Mouse (Mus musculus): ENCODE data around the gene Gm16181. TPM values are rescaled to one million over a fixed set of nuclear protein-coding genes. Genes with fewer than 3 reads are reported as not detected.
A peak's percentile ranks its signal among the peaks of the same experiment; 100 is the strongest.

Gene Gm16181
- polyA plus RNA-seq, 1 experiment from 2014 or later: 0.23 TPM

- peak; percentile 54 for TF ChIP-seq CTCF (IDR thresholded peaks at IDR 0.05; ENCODE audit: low read depth)
- H3K27me3 ChIP-seq (replicated peaks; ENCODE audit: control insufficient read depth, insufficient read depth, low read length): no peaks in the 10 kb centered on the region
- peak overlapping the region; percentile 100 for H3K27ac ChIP-seq (ENCODE audit: low read depth, low read length)
- H3K9ac ChIP-seq (ENCODE audit: low read depth, low read length): peak overlapping the region; percentile 89
- under 1% methylated on average over 54 of the region's 55 CpGs for WGBS
- no peaks in the 10 kb centered on the region for H3K9me3 ChIP-seq (ENCODE audit: control insufficient read depth)
- H3K36me3 ChIP-seq (ENCODE audit: control insufficient read depth, insufficient read depth): peaks cover 44% of the 10 kb centered on the region
- ATAC-seq: peak; percentile 47
- H3K4me2 ChIP-seq (replicated peaks; ENCODE audit: low read depth): peak overlapping the region; percentile 71
- H3K4me1 ChIP-seq (replicated peaks; ENCODE audit: control insufficient read depth, insufficient read depth, low read length): peaks cover 17% of the 10 kb centered on the region
- H3K4me3 ChIP-seq (ENCODE audit: low read depth, low read length): peak overlapping the region; percentile 78
Measured at GRCm38 (mm10) chr17:35242015-35242941, 21.6 kb downstream of the Gm16181 start.

GRCm38 (mm10) chr17:35243086-35243485, 22.5 kb downstream of the Gm16181 start:
- peak; percentile 46 for TF ChIP-seq CTCF (IDR thresholded peaks at IDR 0.05; ENCODE audit: low read depth)
- no peaks in the 10 kb centered on the region for H3K9me3 ChIP-seq (ENCODE audit: control insufficient read depth)

GRCm38 (mm10) chr17:35244999-35245398, 24.4 kb downstream of the Gm16181 start:
- 32% methylated on average over 2 of the region's 2 CpGs for WGBS
- Histone ChIP-seq H3K4me1 (replicated peaks; ENCODE audit: control insufficient read depth, insufficient read depth, low read length) (peaks cover 17% of the 10 kb centered on the region), H3K36me3 (ENCODE audit: control insufficient read depth, insufficient read depth) (peaks cover 61% of the 10 kb centered on the region), H3K4me3 (ENCODE audit: low read depth, low read length) (no peak overlapping the region), H3K27ac (ENCODE audit: low read depth, low read length) (peak overlapping the region; percentile 9; the same call in 1 of the 2 replicates), H3K9ac (ENCODE audit: low read depth, low read length) (no peak overlapping the region), H3K4me2 (replicated peaks; ENCODE audit: low read depth) (no peak overlapping the region), H3K9me3 (ENCODE audit: control insufficient read depth) (no peaks in the 10 kb centered on the region), H3K27me3 (replicated peaks; ENCODE audit: control insufficient read depth, insufficient read depth, low read length) (no peaks in the 10 kb centered on the region)
- TF ChIP-seq CTCF (IDR thresholded peaks at IDR 0.05; ENCODE audit: low read depth): no peak
- no peak for ATAC-seq

More at GRCm38 (mm10) chr17:35243086-35243485, 22.5 kb downstream of the Gm16181 start:
- Histone ChIP-seq H3K36me3 (ENCODE audit: control insufficient read depth, insufficient read depth) (peaks cover 44% of the 10 kb centered on the region), H3K4me2 (replicated peaks; ENCODE audit: low read depth) (peak overlapping the region; percentile 71), H3K27me3 (replicated peaks; ENCODE audit: control insufficient read depth, insufficient read depth, low read length) (no peaks in the 10 kb centered on the region), H3K9ac (ENCODE audit: low read depth, low read length) (peak overlapping the region; percentile 89), H3K4me3 (ENCODE audit: low read depth, low read length) (peak overlapping the region; percentile 78), H3K27ac (ENCODE audit: low read depth, low read length) (peak overlapping the region; percentile 100), H3K4me1 (replicated peaks; ENCODE audit: control insufficient read depth, insufficient read depth, low read length) (peaks cover 17% of the 10 kb centered on the region)
- WGBS: 2% methylated on average over 16 of the region's 16 CpGs
- ATAC-seq: no peak

GRCm38 (mm10) chr17:35245731-35246623, 25.3 kb downstream of the Gm16181 start:
- Histone ChIP-seq H3K9ac (ENCODE audit: low read depth, low read length) (no peak overlapping the region), H3K9me3 (ENCODE audit: control insufficient read depth) (no peaks in the 10 kb centered on the region), H3K4me2 (replicated peaks; ENCODE audit: low read depth) (no peak overlapping the region; the same call in 1 of the 2 replicates), H3K4me3 (ENCODE audit: low read depth, low read length) (no peak overlapping the region), H3K27me3 (replicated peaks; ENCODE audit: control insufficient read depth, insufficient read depth, low read length) (no peaks in the 10 kb centered on the region), H3K4me1 (replicated peaks; ENCODE audit: control insufficient read depth, insufficient read depth, low read length) (peaks cover 14% of the 10 kb centered on the region), H3K36me3 (ENCODE audit: control insufficient read depth, insufficient read depth) (peaks cover 71% of the 10 kb centered on the region), H3K27ac (ENCODE audit: low read depth, low read length) (peak overlapping the region; percentile 46; the same call in 1 of the 2 replicates)
- ATAC-seq: no peak
- 72% methylated on average over 15 of the region's 15 CpGs for WGBS
- TF ChIP-seq CTCF (IDR thresholded peaks at IDR 0.05; ENCODE audit: low read depth): peak; percentile 71

- H3K4me1 ChIP-seq (replicated peaks; ENCODE audit: control insufficient read depth, insufficient read depth, low read length): peaks cover 14% of the 10 kb centered on the region
- H3K27me3 ChIP-seq (replicated peaks; ENCODE audit: control insufficient read depth, insufficient read depth, low read length): no peaks in the 10 kb centered on the region
- no peak overlapping the region for H3K4me3 ChIP-seq (ENCODE audit: low read depth, low read length)
- 51% methylated on average over 7 of the region's 7 CpGs for WGBS
- peak overlapping the region; percentile 46 for H3K27ac ChIP-seq (ENCODE audit: low read depth, low read length)
- H3K9me3 ChIP-seq (ENCODE audit: control insufficient read depth): no peaks in the 10 kb centered on the region
- H3K36me3 ChIP-seq (ENCODE audit: control insufficient read depth, insufficient read depth): peaks cover 81% of the 10 kb centered on the region
- H3K4me2 ChIP-seq (replicated peaks; ENCODE audit: low read depth): no peak overlapping the region
- TF ChIP-seq CTCF (IDR thresholded peaks at IDR 0.05; ENCODE audit: low read depth): no peak
- ATAC-seq: peak; percentile 56
- H3K9ac ChIP-seq (ENCODE audit: low read depth, low read length): no peak overlapping the region
Measured at GRCm38 (mm10) chr17:35247144-35247543, 26.5 kb downstream of the Gm16181 start.

- no peak overlapping the region for H3K9ac ChIP-seq (ENCODE audit: low read depth, low read length)
- TF ChIP-seq CTCF (IDR thresholded peaks at IDR 0.05; ENCODE audit: low read depth): no peak
- H3K4me2 ChIP-seq (replicated peaks; ENCODE audit: low read depth): no peak overlapping the region
- peaks cover 93% of the 10 kb centered on the region for H3K36me3 ChIP-seq (ENCODE audit: control insufficient read depth, insufficient read depth)
- H3K4me3 ChIP-seq (ENCODE audit: low read depth, low read length): no peak overlapping the region
- WGBS: 88% methylated on average over 14 of the region's 14 CpGs
- H3K4me1 ChIP-seq (replicated peaks; ENCODE audit: control insufficient read depth, insufficient read depth, low read length): 0 out of 2 replicates have a peak, but pooled peaks cover 4% of the 10 kb centered on the region
- no peaks in the 10 kb centered on the region for H3K27me3 ChIP-seq (replicated peaks; ENCODE audit: control insufficient read depth, insufficient read depth, low read length)
- no peak for ATAC-seq
- H3K27ac ChIP-seq (ENCODE audit: low read depth, low read length): no peak overlapping the region
- H3K9me3 ChIP-seq (ENCODE audit: control insufficient read depth): no peaks in the 10 kb centered on the region
Measured at GRCm38 (mm10) chr17:35248986-35249385, 28.4 kb downstream of the Gm16181 start.
